Mouse (Mus musculus) cerebellum, adult 11-12 months (tissue): ENCODE measurements at regions not wholly inside any gene's neighbourhood (a gene's known extent, or its start where the extent isn't known, plus 50 kb on each side); places are given as distances from the start of the nearest gene placed in this dataset.

Source experiments
- DNase-seq: peaks from one replicate; pipeline ENCODE4 v3.0.0; 2022

- no peak for DNase-seq
These were observed 385.1 kb downstream of the Rapgef2 start for GRCm38 (mm10) chr3:78901016-78901837.

- no peak for DNase-seq
These were observed 386.7 kb downstream of the Rapgef2 start for GRCm38 (mm10) chr3:78899446-78900230.

GRCm38 (mm10) chr3:78889326-78889725 is 397.0 kb downstream of the Rapgef2 start:
- no peak for DNase-seq

GRCm38 (mm10) chr3:78884715-78885114 is 401.6 kb downstream of the Rapgef2 start:
- DNase-seq, result no peak

GRCm38 (mm10) chr3:78884029-78884428 is 402.3 kb downstream of the Rapgef2 start:
- no peak for DNase-seq

- DNase-seq, result no peak
These were observed 406.2 kb downstream of the Rapgef2 start for GRCm38 (mm10) chr3:78880072-78880471.

GRCm38 (mm10) chr3:78877323-78877722 is 409.0 kb downstream of the Rapgef2 start:
- DNase-seq, result no peak

GRCm38 (mm10) chr3:78866896-78867295 is 419.4 kb downstream of the Rapgef2 start:
- no peak for DNase-seq

GRCm38 (mm10) chr3:78866083-78866726 is 420.1 kb downstream of the Rapgef2 start:
- no peak for DNase-seq

GRCm38 (mm10) chr3:78863005-78863404 is 423.3 kb downstream of the Rapgef2 start:
- DNase-seq, result no peak

GRCm38 (mm10) chr3:78846617-78847318 is 439.5 kb downstream of the Rapgef2 start:
- no peak for DNase-seq

GRCm38 (mm10) chr3:78841173-78841572 is 445.1 kb downstream of the Rapgef2 start:
- DNase-seq, result no peak

GRCm38 (mm10) chr3:78836824-78837223 is 449.5 kb downstream of the Rapgef2 start:
- no peak for DNase-seq

- DNase-seq, result no peak
These were observed 460.8 kb downstream of the Rapgef2 start for GRCm38 (mm10) chr3:78825505-78825904.

- no peak for DNase-seq
These were observed 473.9 kb downstream of the Rapgef2 start for GRCm38 (mm10) chr3:78812425-78812824.

- no peak for DNase-seq
These were observed 475.7 kb downstream of the Rapgef2 start for GRCm38 (mm10) chr3:78810431-78811152.

- peak; percentile 7 for DNase-seq
These were observed 483.1 kb downstream of the Rapgef2 start for GRCm38 (mm10) chr3:78803176-78803575.

- DNase-seq, result no peak
These were observed 490.3 kb downstream of the Rapgef2 start for GRCm38 (mm10) chr3:78795951-78796455.

GRCm38 (mm10) chr3:78792440-78793057 is 493.8 kb downstream of the Rapgef2 start:
- no peak for DNase-seq

- DNase-seq, result no peak
These were observed 503.6 kb downstream of the Rapgef2 start for GRCm38 (mm10) chr3:78782766-78783165.

GRCm38 (mm10) chr3:78755686-78756476 is 530.4 kb downstream of the Rapgef2 start:
- no peak for DNase-seq
